Mouse (Mus musculus) lung, postnatal 0 days (tissue): ENCODE data around the gene Fabp3. TPM values are rescaled to one million over a fixed set of nuclear protein-coding genes. Genes with fewer than 3 reads are reported as not detected.

Source experiments
- ATAC-seq: fragments of 200-750 bp; cut with Nextera tagmentation; 2 replicates; pipeline ENCODE4 v1.8.0; 2017; ENCODE audit warnings: moderate library complexity
- DNase-seq: peaks from one replicate; pipeline ENCODE4 v3.0.0-alpha.2; 2016; ENCODE audit warnings: low spot score
- H3K27ac ChIP-seq: fragments of 300-500 bp; sonication (generic); 2 replicates; pipeline ENCODE4 v1.5.1; 2014; ENCODE audit warnings: antibody characterized with exemption, mild to moderate bottlenecking, low read length, mixed read lengths
- H3K27me3 ChIP-seq: fragments of 300-500 bp; sonication (generic); replicated peaks from 2 replicates; pipeline ENCODE4 v1.6.1; 2014; ENCODE audit warnings: low read length, mixed read lengths; ENCODE audit not compliant: insufficient read depth
- H3K36me3 ChIP-seq: fragments of 300-500 bp; sonication (generic); 2 replicates; pipeline ENCODE4 v1.6.1; 2014; ENCODE audit warnings: low read length, mixed read lengths; ENCODE audit not compliant: insufficient read depth
- H3K4me1 ChIP-seq: fragments of 300-500 bp; sonication (generic); 2 replicates; pipeline ENCODE4 v1.6.1; 2014; ENCODE audit warnings: antibody characterized with exemption, low read depth, low read length, mixed read lengths; ENCODE audit not compliant: insufficient read depth
- H3K4me2 ChIP-seq: fragments of 300-500 bp; sonication (generic); replicated peaks from 2 replicates; pipeline ENCODE4 v1.6.1; 2014; ENCODE audit warnings: low read depth, mild to moderate bottlenecking, low read length, moderate library complexity, mixed read lengths
- H3K4me3 ChIP-seq: fragments of 300-500 bp; sonication (generic); 2 replicates; pipeline ENCODE4 v1.5.1; 2014; ENCODE audit warnings: low read depth, low read length
- H3K9ac ChIP-seq: fragments of 300-500 bp; sonication (generic); replicated peaks from 2 replicates; pipeline ENCODE4 v1.6.1; 2014; ENCODE audit warnings: low read depth, mild to moderate bottlenecking
- H3K9me3 ChIP-seq: fragments of 300-500 bp; sonication (generic); 2 replicates; pipeline ENCODE4 v1.6.1; 2016; ENCODE audit warnings: low read length, mixed read lengths
- CTCF ChIP-seq: IDR thresholded peaks from 2 replicates; pipeline ENCODE4 v1.5.1; 2016; ENCODE audit warnings: antibody characterized with exemption, mild to moderate bottlenecking
- EP300 ChIP-seq: IDR thresholded peaks from 2 replicates; pipeline ENCODE4 v1.6.1; 2016; ENCODE audit warnings: antibody characterized with exemption, mild to moderate bottlenecking, control low read depth
- WGBS: fragments of 180-500 bp; shearing (Covaris S2); extraction: QIAGEN DNeasy Blood & Tissue Kit; methylation state at CpG from one replicate; pipeline ENCODE4 v1.1.7; 2014; 5-methylcytosine and 5-hydroxymethylcytosine counted together
- polyA plus RNA-seq: library from polyadenylated mRNA; unstranded; fragments of >200 nt; fragmentation: Nextera tagmentation; extraction: Ambion mirVana; gene quantifications from 2 replicates; pipeline ENCODE4 v1.2.1, GENCODE M21; 2015

The Fabp3 gene
- polyA plus RNA-seq, 1 experiment from 2014 or later, result 88.3 TPM

DNA sequence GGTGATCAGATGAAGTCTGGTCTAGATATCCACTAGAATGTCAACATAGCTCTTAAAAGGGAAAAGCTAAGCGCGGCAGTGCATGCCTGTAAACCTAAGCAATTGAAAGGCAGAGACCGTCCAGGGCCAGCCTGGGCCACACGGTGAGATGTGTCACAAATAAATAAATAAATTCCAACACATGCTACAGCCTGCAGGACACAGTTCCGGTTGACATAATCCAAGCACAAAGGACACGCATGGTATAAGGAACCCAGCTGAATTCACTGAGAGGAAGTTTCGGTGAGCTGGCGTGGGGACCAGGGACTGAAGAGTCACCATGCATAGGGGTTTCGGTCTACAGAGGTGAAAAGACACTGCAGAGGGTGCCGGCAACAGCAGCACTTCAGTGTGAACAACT, 39.7 kb upstream of the Fabp3 start:
- H3K27ac ChIP-seq, result no peak overlapping the region
- WGBS, result 75% methylated on average over 10 of the region's 10 CpGs
- no peak for ATAC-seq
- no peak overlapping the region for H3K4me3 ChIP-seq
- H3K9ac ChIP-seq, result no peak overlapping the region
- no peak for TF ChIP-seq EP300
- no peak for TF ChIP-seq CTCF
- H3K4me2 ChIP-seq, result no peak overlapping the region
- DNase-seq, result no peak
- no peaks in the 10 kb centered on the region for H3K9me3 ChIP-seq
- H3K27me3 ChIP-seq, result no peaks in the 10 kb centered on the region
- no peaks in the 10 kb centered on the region for H3K36me3 ChIP-seq
- H3K4me1 ChIP-seq, result no peaks in the 10 kb centered on the region

DNA sequence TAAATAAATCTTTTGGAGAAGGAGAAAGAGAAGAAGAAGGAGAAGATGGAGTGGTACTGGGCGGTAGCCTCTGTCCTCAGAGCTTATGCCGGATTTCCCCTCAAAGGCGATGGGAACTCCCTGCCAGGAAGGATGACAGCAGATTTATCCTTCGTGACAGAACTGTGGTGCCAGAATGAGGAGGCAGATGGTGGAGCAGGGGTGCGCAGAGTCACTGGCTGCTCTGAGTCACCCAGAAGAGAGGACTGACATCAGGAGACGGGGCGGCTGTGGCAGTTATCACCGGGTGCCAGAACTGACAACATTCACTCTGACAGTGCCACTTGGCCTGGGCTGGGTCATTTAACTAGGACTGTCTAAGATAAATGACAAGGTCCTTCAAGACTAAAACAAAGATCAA, 38.3 kb upstream of the Fabp3 start:
- Histone ChIP-seq H3K4me3 (no peak overlapping the region), H3K9me3 (no peaks in the 10 kb centered on the region), H3K27ac (no peak overlapping the region), H3K4me1 (peaks cover 6% of the 10 kb centered on the region; the same call in 1 of the 2 replicates), H3K4me2 (no peak overlapping the region), H3K27me3 (peaks cover 6% of the 10 kb centered on the region; the same call in 1 of the 2 replicates), H3K36me3 (no peaks in the 10 kb centered on the region), H3K9ac (no peak overlapping the region)
- TF ChIP-seq EP300, result no peak
- DNase-seq (no peak), ATAC-seq (no peak)
- 62% methylated on average over 8 of the region's 8 CpGs for WGBS

DNA sequence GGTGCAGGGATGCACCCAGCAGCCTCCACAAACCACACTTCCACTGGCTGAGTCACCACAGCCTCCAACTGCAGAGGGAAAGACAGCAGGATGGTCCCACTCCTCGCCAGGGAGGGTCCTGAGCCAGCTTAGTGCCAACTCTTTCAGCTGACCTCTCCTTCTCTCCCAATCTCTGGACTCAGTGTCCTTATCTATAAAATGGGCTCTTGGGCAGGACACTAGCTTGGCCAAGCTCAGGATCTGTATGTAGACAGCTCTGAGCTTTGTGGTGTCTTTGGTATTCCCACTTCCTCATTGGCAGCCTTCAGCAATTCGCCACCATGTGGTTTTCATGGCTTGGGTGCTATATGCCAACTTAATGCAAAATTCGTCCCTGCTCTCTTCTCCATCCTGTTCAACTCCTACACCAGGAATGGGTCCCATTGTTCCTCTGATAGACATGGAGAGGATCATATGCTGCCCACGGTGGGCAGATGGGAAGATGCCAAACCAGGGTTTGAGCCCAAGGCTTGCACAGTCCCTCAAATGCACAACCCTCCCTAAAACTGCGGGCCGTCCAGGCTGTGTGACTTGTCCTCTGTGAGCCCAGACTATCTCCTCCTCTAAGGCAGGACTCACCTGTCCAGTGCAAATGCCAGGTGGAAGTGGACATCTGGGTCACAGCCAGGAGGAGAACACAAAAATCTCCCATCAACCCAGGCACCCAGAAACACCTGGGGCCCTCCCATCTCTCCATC, 37.6 kb upstream of the Fabp3 start:
- 76% methylated on average over 6 of the region's 6 CpGs for WGBS
- Histone ChIP-seq H3K9me3 (no peaks in the 10 kb centered on the region), H3K4me3 (no peak overlapping the region), H3K9ac (no peak overlapping the region), H3K4me1 (peaks cover 6% of the 10 kb centered on the region; the same call in 1 of the 2 replicates), H3K27ac (no peak overlapping the region), H3K4me2 (no peak overlapping the region), H3K27me3 (peaks cover 11% of the 10 kb centered on the region; the same call in 1 of the 2 replicates), H3K36me3 (no peaks in the 10 kb centered on the region)
- ATAC-seq, result no peak
- TF ChIP-seq CTCF, result no peak
- no peak for TF ChIP-seq EP300
- DNase-seq, result no peak

DNA sequence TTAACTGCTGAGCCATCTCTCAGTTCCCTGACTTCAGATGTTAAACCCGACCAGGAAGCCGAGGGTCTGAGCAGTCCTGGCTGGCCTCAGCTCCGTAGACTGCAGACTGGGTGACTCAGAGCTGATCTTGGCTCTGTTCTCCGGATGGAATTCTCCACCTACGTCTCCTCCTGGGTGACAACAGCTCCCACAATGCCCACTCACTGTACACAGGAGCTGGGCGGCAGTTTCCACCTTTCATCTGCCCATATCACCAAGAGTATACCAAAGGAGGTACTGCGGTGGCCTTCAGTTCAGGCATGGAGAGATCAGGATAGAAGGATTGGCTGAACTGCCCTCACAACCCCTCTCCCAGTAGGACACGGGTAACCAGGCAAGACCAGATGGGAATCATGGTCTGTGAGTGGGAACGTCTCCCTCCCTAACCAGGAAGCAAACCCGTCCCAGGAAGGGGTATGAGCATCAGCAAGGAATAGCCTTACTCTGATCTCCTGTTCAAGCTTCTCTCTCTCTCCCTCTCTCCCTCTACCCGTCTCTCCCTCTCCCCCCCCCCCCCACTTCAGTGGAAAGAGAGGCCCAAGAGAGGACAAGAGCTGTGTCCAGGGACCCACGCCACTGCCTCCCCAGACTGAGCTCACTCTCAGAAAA, 34.6 kb upstream of the Fabp3 start:
- peaks cover 14% of the 10 kb centered on the region; the same call in 1 of the 2 replicates for H3K27me3 ChIP-seq

DNA sequence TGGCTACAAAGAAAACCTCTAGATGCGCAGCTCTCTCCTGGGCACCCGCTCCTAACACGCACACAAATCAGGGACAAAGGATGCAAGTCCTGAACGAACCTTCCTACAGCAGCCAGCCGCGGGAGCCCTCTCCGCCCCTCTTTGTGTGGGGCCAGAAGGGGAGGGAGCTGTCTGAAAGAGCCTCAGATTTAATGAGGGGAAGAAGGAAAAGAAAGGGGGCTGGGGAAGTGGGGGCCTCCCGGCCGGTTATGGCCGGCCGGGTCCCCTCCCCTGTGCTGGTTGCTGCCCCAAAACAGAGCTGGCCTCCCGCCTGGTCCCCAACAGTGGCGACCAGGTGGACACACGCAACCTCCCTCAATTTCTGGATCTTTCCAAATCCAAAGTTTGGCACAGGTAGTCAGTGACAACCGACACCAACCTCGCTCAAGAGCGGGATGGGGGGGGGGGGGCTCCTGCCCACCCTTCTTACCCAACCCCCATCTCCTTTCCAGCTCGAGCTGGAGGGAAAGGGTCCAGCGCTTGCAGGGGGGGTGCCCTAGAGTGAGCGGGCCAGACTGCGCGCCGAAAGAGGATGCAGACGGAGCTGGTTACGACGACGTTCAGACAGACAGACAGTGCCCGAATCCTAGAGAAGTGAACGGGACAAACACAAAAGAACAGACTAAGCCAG, 33.9 kb upstream of the Fabp3 start:
- H3K36me3 ChIP-seq, result no peaks in the 10 kb centered on the region
- peaks cover 6% of the 10 kb centered on the region; the same call in 1 of the 2 replicates for H3K4me1 ChIP-seq
- H3K9me3 ChIP-seq, result no peaks in the 10 kb centered on the region
- peaks cover 14% of the 10 kb centered on the region; the same call in 1 of the 2 replicates for H3K27me3 ChIP-seq
- peak overlapping the region; percentile 32; the same call in 1 of the 2 replicates for H3K9ac ChIP-seq
- H3K27ac ChIP-seq, result no peak overlapping the region
- 2% methylated on average over 29 of the region's 29 CpGs for WGBS
- peak overlapping the region; percentile 78 for H3K4me2 ChIP-seq
- DNase-seq (no peak), ATAC-seq (peak; percentile 24; the same call in 1 of the 2 replicates)
- no peak for TF ChIP-seq CTCF
- TF ChIP-seq EP300, result no peak
- peak overlapping the region; percentile 48 for H3K4me3 ChIP-seq

More for the DNA sequence above, 34.6 kb upstream of the Fabp3 start:
- no peak overlapping the region for H3K9ac ChIP-seq
- ATAC-seq, result peak; percentile 46
- H3K36me3 ChIP-seq, result no peaks in the 10 kb centered on the region
- 13% methylated on average over 11 of the region's 12 CpGs for WGBS
- H3K9me3 ChIP-seq, result no peaks in the 10 kb centered on the region
- peak overlapping the region; percentile 78 for H3K4me2 ChIP-seq
- 0 out of 2 replicates have a peak overlapping the region, but pooled peaks have one; percentile 48 for H3K4me3 ChIP-seq
- DNase-seq, result peak; percentile 43
- H3K4me1 ChIP-seq, result peaks cover 6% of the 10 kb centered on the region; the same call in 1 of the 2 replicates
- TF ChIP-seq CTCF (no peak), EP300 (no peak)
- no peak overlapping the region for H3K27ac ChIP-seq
